Mouse (Mus musculus) liver, embryonic 11.5 days (tissue): ENCODE data around the gene Selenom. TPM values are rescaled to one million over a fixed set of nuclear protein-coding genes. Genes with fewer than 3 reads are reported as not detected.

Source experiments
- ATAC-seq: fragments of 200-750 bp; cut with Nextera tagmentation; replicated peaks from 2 replicates; pipeline ENCODE4 v1.8.0; 2017; ENCODE audit warnings: moderate number of reproducible peaks, mild to moderate bottlenecking, moderate TSS enrichment, moderate library complexity; ENCODE audit not compliant: low FRiP score
- DNase-seq: peaks from one replicate; pipeline ENCODE4 v3.0.0-alpha.2; 2017; ENCODE audit warnings: low spot score
- H3K27ac ChIP-seq: fragments of 300-500 bp; sonication (generic); 2 replicates; pipeline ENCODE4 v1.5.1; 2014; ENCODE audit warnings: mild to moderate bottlenecking, low read depth, low read length, control low read depth
- H3K27me3 ChIP-seq: fragments of 300-500 bp; sonication (generic); replicated peaks from 2 replicates; pipeline ENCODE4 v1.6.1; 2014; ENCODE audit warnings: low read length, mixed read lengths; ENCODE audit not compliant: control insufficient read depth, insufficient read depth
- H3K36me3 ChIP-seq: fragments of 300-500 bp; sonication (generic); 2 replicates; pipeline ENCODE4 v1.6.1; 2014; ENCODE audit warnings: mild to moderate bottlenecking, low read length, moderate library complexity, mixed read lengths; ENCODE audit not compliant: control insufficient read depth, insufficient read depth
- H3K4me1 ChIP-seq: fragments of 300-500 bp; sonication (generic); replicated peaks from 2 replicates; pipeline ENCODE4 v1.6.1; 2014; ENCODE audit warnings: low read length, mixed read lengths; ENCODE audit not compliant: control insufficient read depth, insufficient read depth
- H3K4me2 ChIP-seq: fragments of 300-500 bp; sonication (generic); 2 replicates; pipeline ENCODE4 v1.6.1; 2014; ENCODE audit warnings: mild to moderate bottlenecking, control low read depth, moderate library complexity
- H3K4me3 ChIP-seq: fragments of 300-500 bp; sonication (generic); 2 replicates; pipeline ENCODE4 v1.5.1; 2014; ENCODE audit warnings: low read depth, low read length, control low read depth
- H3K9ac ChIP-seq: fragments of 300-500 bp; sonication (generic); 2 replicates; pipeline ENCODE4 v1.6.1; 2014; ENCODE audit warnings: low read depth, low read length, control low read depth
- H3K9me3 ChIP-seq: fragments of 300-500 bp; sonication (generic); 2 replicates; pipeline ENCODE4 v1.6.1; 2016; ENCODE audit warnings: low read length, inconsistent platforms, mixed read lengths; ENCODE audit not compliant: control insufficient read depth
- WGBS: fragments of 180-500 bp; shearing (Covaris S2); extraction: QIAGEN DNeasy Blood & Tissue Kit; methylation state at CpG from one replicate; pipeline ENCODE4 v1.1.7; 2014; 5-methylcytosine and 5-hydroxymethylcytosine counted together
- polyA plus RNA-seq: library from polyadenylated mRNA; unstranded; fragments of >200 nt; fragmentation: Nextera tagmentation; extraction: Ambion mirVana; gene quantifications from 2 replicates; pipeline ENCODE4 v1.2.1, GENCODE M21; 2014

The Selenom gene
- polyA plus RNA-seq, 1 experiment from 2014 or later = 35.9 TPM

DNA sequence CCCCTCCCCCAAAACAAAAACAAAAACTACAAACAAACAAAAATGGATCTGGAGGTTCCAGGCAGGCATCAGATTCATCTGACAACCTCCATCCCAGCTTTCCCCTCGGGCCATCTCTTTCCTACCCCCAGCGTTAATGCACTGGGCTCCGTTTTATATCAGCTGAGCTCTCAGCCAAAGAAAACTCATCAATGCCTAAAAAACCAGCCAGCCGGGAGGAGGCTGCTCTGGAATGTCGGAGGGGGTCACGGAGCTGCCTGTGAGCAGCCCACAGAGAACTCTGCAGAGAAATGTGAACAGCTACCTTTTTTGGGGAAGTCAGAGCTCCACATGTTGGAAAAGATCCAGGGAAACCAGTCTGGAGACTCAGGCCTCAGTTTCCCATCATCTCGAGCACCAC lies 50.0 kb downstream of the Selenom start:
- no peaks in the 10 kb centered on the region for H3K27me3 ChIP-seq
- no peak overlapping the region for H3K4me3 ChIP-seq
- no peak overlapping the region for H3K27ac ChIP-seq
- ATAC-seq (no peak), DNase-seq (no peak)
- no peaks in the 10 kb centered on the region for H3K4me1 ChIP-seq
- H3K36me3 ChIP-seq = no peaks in the 10 kb centered on the region
- H3K4me2 ChIP-seq = no peak overlapping the region
- 54% methylated on average over 7 of the region's 7 CpGs for WGBS
- H3K9ac ChIP-seq = no peak overlapping the region
- no peaks in the 10 kb centered on the region for H3K9me3 ChIP-seq

DNA sequence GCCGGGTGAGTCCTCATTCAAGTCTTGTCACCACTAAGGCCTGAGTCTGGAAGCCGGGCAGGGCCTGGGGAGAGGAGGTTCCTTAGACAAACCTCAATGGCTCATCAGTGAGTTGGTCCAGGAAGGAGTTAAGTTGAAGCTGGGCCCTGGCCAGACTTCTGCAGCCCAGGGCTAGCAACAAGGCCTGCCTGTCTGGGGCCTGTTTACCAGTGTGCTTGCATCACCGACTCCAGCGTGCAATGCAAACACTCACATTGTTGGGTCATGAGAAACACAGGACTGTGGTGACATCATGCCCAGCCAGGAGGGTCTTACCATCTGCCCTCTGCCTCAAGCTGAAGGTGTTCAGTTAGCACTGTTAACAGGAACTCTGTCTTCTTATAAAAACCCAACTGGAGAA lies 51.5 kb downstream of the Selenom start:
- no peaks in the 10 kb centered on the region for H3K27me3 ChIP-seq
- H3K9me3 ChIP-seq = no peaks in the 10 kb centered on the region
- no peak overlapping the region for H3K4me3 ChIP-seq
- ATAC-seq = peak; percentile 29; the same call in 1 of the 2 replicates
- no peaks in the 10 kb centered on the region for H3K36me3 ChIP-seq
- H3K27ac ChIP-seq = no peak overlapping the region
- no peak overlapping the region for H3K4me2 ChIP-seq
- WGBS = 86% methylated on average over 4 of the region's 4 CpGs
- no peak overlapping the region for H3K9ac ChIP-seq
- no peak for DNase-seq
- no peaks in the 10 kb centered on the region for H3K4me1 ChIP-seq

Other genes starting within 250 kb of the Selenom start
- 249 and 261 TPM in 2 replicates for gene Drg1, start 248.3 kb upstream of the Selenom start, polyA plus RNA-seq
- 42.8 and 44.2 TPM in 2 replicates for gene Patz1, start 225.8 kb upstream of the Selenom start, polyA plus RNA-seq
- 3.5 and 3.8 TPM in 2 replicates for gene Pik3ip1, start 184.3 kb upstream of the Selenom start, polyA plus RNA-seq
- 37.4 and 37.7 TPM in 2 replicates for gene Limk2, start 105.5 kb upstream of the Selenom start, polyA plus RNA-seq
- 20.6 and 22.2 TPM in 2 replicates for gene Rnf185, start 62.3 kb upstream of the Selenom start, polyA plus RNA-seq
- 0.27 TPM in 2 replicates for gene Pla2g3, start 26.4 kb upstream of the Selenom start, polyA plus RNA-seq
- 0.45 and 0.52 TPM in 2 replicates for gene Inpp5j, start 9.9 kb upstream of the Selenom start, polyA plus RNA-seq
- 27.0 and 29.3 TPM in 2 replicates for gene Smtn, start 25.9 kb downstream of the Selenom start, polyA plus RNA-seq
- 19.3 and 19.8 TPM in 2 replicates for gene Morc2a, start 134.5 kb downstream of the Selenom start, polyA plus RNA-seq